Mouse (Mus musculus) stomach, embryonic 16.5 days (tissue): ENCODE measurements around the gene Aftph. TPM values are rescaled to one million over a fixed set of nuclear protein-coding genes. Genes with fewer than 3 reads are reported as not detected.

Experiments
- ATAC-seq: fragments of 200-750 bp; cut with Nextera tagmentation; 2 replicates; pipeline ENCODE4 v1.8.0; 2017; ENCODE audit warnings: moderate number of reproducible peaks, moderate TSS enrichment; ENCODE audit not compliant: insufficient read depth, low FRiP score
- H3K27ac ChIP-seq: fragments of 300-500 bp; sonication (generic); 2 replicates; pipeline ENCODE4 v1.5.1; 2014; ENCODE audit warnings: low read length
- H3K27me3 ChIP-seq: fragments of 300-500 bp; sonication (generic); 2 replicates; pipeline ENCODE4 v1.6.1; 2014; ENCODE audit warnings: low read length, control low read depth, mixed read lengths; ENCODE audit not compliant: control insufficient read depth, insufficient read depth
- H3K36me3 ChIP-seq: fragments of 300-500 bp; sonication (generic); 2 replicates; pipeline ENCODE4 v1.6.1; 2014; ENCODE audit warnings: low read length; ENCODE audit not compliant: control insufficient read depth, insufficient read depth
- H3K4me1 ChIP-seq: fragments of 300-500 bp; sonication (generic); 2 replicates; pipeline ENCODE4 v1.6.1; 2014; ENCODE audit warnings: low read length, control low read depth, mixed read lengths; ENCODE audit not compliant: control insufficient read depth, insufficient read depth
- H3K4me2 ChIP-seq: fragments of 300-500 bp; sonication (generic); 2 replicates; pipeline ENCODE4 v1.6.1; 2014; ENCODE audit warnings: low read depth, low read length, mixed read lengths
- H3K4me3 ChIP-seq: fragments of 300-500 bp; sonication (generic); replicated peaks from 2 replicates; pipeline ENCODE4 v1.5.1; 2014; ENCODE audit warnings: mild to moderate bottlenecking, low read length
- H3K9ac ChIP-seq: fragments of 300-500 bp; sonication (generic); 2 replicates; pipeline ENCODE4 v1.6.1; 2014; ENCODE audit warnings: low read length
- H3K9me3 ChIP-seq: fragments of 300-500 bp; sonication (generic); replicated peaks from 2 replicates; pipeline ENCODE4 v1.6.1; 2016; ENCODE audit warnings: low read length, control low read depth; ENCODE audit not compliant: control insufficient read depth
- WGBS: fragments of 180-500 bp; shearing (Covaris S2); extraction: QIAGEN DNeasy Blood & Tissue Kit; methylation state at CpG from one replicate; pipeline ENCODE4 v1.1.7; 2014; 5-methylcytosine and 5-hydroxymethylcytosine counted together
- polyA plus RNA-seq: library from polyadenylated mRNA; unstranded; fragments of >200 nt; fragmentation: Nextera tagmentation; extraction: Ambion mirVana; gene quantifications from 2 replicates; pipeline ENCODE4 v1.2.1, GENCODE M21; 2015

Gene Aftph
- polyA plus RNA-seq, 1 experiment from 2014 or later = 24.2 TPM

DNA sequence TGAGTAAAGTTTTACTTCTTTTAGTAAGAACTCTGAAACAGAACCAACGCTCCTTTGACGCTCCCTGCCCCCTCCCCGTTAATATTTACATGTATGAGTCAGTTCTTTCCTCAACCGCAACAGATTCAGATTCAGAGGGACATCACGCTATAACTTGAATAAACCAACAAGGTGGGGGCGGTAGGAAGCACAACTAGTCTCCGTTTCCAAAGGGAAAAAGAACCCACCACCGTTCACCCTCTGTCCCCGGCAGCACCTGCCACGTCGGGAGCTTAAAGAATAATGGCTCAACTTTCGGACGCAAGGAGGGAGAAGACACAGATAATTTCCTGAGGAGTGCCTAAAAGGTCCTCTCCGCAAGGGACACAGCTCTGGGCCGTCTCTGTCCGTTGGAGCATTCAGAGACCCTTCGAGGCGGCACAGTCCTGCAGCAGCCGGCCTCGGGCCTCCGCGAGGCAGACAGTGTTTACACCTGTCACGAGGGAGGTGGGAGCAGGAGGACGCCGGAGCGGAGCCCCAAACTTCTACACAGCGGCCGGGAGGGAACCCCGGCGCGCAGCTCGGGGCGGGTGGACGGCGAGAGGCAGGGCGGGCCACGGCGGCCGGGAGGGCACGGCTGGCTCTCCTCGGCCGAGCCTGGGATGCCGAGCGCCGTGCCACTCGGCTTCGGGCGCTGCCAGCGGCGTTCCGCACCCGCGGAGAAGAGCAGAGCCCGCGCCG, 748 bp downstream of the Aftph start:
- Histone ChIP-seq H3K4me1 (no peaks in the 10 kb centered on the region), H3K9ac (peak overlapping the region; percentile 84), H3K9me3 (no peaks in the 10 kb centered on the region), H3K27me3 (no peaks in the 10 kb centered on the region), H3K4me3 (peak overlapping the region; percentile 88), H3K27ac (peak overlapping the region; percentile 97), H3K36me3 (no peaks in the 10 kb centered on the region), H3K4me2 (peak overlapping the region; percentile 66)
- WGBS = 1% methylated on average over 56 of the region's 56 CpGs
- peak; percentile 35; the same call in 1 of the 2 replicates for ATAC-seq

DNA sequence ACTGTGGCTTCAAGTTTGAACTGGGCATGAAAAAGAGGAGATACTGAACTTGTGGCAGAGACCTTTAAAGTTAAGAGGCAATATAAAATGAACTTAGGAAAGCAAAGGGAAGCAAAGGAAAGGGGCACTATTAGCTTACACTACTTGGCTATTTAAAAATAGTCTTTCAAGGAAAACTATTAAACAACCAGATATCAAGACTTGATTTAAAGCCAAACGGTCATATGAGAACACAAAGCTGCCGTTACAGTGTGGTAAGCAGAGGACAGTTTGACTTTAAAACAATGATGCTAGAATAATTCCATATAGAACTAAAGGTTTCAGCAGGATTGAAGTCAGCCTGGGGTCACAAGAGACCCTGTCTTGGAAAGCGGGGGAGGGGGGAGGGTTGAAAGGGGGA, 7.3 kb downstream of the Aftph start:
- no peak overlapping the region for H3K4me3 ChIP-seq
- no peak overlapping the region for H3K9ac ChIP-seq
- no peak for ATAC-seq
- H3K4me1 ChIP-seq = peaks cover 5% of the 10 kb centered on the region; the same call in 1 of the 2 replicates
- no peak overlapping the region for H3K4me2 ChIP-seq
- H3K27ac ChIP-seq = no peak overlapping the region
- no peaks in the 10 kb centered on the region for H3K36me3 ChIP-seq
- H3K9me3 ChIP-seq = no peaks in the 10 kb centered on the region
- H3K27me3 ChIP-seq = no peaks in the 10 kb centered on the region
- WGBS = 37% methylated on average over 3 of the region's 3 CpGs

DNA sequence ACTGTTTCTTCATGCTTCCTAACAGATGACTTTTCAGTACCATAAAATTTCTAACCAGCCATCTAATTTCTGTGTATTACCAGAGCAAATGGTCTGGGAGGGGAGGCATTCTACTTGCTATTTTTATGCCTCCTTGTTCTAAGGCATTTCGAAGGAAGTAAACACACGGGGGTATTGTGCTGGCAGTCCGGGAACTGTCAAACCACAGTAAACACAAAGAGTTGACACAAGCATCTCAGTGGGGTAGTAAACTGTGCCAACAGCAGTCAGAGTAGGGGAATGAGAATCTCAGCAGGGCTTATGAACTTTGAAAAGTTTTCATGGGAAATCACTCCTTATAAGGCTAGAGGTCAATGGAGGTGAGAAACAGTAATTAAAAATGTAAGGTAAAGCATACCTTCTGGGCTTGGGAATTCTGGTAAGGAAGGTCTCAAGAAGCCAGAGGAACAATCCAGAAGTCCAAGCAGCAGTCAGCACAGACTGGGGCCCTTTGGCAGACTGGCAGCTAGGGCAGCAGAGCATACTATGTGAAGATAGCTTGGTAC, 7.8 kb downstream of the Aftph start:
- Histone ChIP-seq H3K27me3 (no peaks in the 10 kb centered on the region), H3K9me3 (no peaks in the 10 kb centered on the region), H3K4me3 (no peak overlapping the region), H3K36me3 (no peaks in the 10 kb centered on the region), H3K27ac (no peak overlapping the region), H3K4me1 (peaks cover 5% of the 10 kb centered on the region; the same call in 1 of the 2 replicates), H3K4me2 (no peak overlapping the region), H3K9ac (no peak overlapping the region)
- 33% methylated on average over 3 of the region's 3 CpGs for WGBS
- ATAC-seq = no peak

DNA sequence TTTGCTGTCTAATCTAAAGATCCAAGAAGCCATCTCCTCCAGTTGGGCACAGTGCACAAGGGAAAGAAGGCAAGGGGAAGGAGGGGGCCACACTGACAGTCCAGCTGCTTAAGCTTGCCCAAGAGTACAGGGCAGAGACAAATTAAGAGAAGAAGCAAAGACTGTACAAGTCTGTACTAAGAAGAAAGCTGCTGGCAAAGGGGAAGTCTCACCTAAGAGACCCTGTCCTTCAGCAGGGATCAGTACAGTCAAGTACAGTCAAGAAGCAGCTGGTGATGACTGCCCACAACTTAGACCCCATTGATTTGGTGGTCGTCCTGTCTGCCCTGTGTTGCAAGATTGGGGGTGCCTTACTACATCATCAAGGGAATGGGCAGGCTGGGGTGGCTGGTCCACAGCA, 12.0 kb downstream of the Aftph start:
- Histone ChIP-seq H3K9me3 (no peaks in the 10 kb centered on the region), H3K27ac (no peak overlapping the region), H3K4me2 (no peak overlapping the region), H3K27me3 (no peaks in the 10 kb centered on the region), H3K9ac (no peak overlapping the region), H3K4me3 (no peak overlapping the region), H3K36me3 (peaks cover 3% of the 10 kb centered on the region; the same call in 1 of the 2 replicates), H3K4me1 (peaks cover 2% of the 10 kb centered on the region; the same call in 1 of the 2 replicates)
- ATAC-seq = no peak
- WGBS = 79% methylated on average over 1 of the region's 1 CpGs

DNA sequence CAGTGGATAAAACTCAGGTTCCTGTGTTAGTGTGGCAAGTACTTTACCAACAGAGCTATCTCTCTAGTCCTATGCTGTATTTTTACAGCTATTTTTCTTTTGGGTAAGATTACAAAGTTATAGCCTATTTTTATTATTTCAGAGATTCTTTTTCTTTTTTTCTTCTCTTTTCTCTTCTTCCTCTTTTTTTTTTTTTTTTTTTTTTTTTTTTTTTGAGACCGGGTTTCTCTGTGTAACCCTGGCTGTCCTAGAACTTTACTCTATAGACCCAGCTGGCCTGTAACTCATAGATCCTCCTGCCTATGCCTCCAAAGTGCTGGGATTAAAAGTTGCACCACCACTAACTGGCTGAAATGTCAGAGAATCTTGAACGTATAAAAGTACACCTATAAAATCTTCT, 13.3 kb downstream of the Aftph start:
- H3K9ac ChIP-seq = no peak overlapping the region
- no peak overlapping the region for H3K4me3 ChIP-seq
- H3K27ac ChIP-seq = no peak overlapping the region
- H3K9me3 ChIP-seq = no peaks in the 10 kb centered on the region
- H3K36me3 ChIP-seq = peaks cover 3% of the 10 kb centered on the region; the same call in 1 of the 2 replicates
- WGBS = 79% methylated on average over 2 of the region's 2 CpGs
- ATAC-seq = no peak
- no peaks in the 10 kb centered on the region for H3K4me1 ChIP-seq
- H3K27me3 ChIP-seq = no peaks in the 10 kb centered on the region
- H3K4me2 ChIP-seq = no peak overlapping the region

DNA sequence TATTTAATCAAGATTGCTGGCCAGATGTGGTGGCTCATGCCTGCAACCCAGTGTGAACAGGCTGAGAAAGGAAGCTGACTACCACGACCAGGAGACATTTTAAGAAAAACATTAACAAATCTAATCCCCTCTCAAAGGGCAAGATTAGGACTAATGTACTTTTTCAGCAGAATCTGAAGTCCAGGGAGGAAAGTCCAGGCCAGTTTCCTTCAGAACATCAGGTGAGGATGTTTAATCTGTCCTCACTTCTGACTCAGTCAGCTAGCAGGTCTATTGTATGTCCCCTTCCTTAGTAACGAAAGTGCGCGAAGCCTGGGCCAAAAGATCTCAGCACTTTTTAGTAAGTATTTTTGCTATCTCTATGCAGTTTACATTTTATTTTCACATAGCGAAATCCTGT, 17.8 kb downstream of the Aftph start:
- 66% methylated on average over 5 of the region's 5 CpGs for WGBS
- Histone ChIP-seq H3K9ac (no peak overlapping the region), H3K4me2 (no peak overlapping the region)

DNA sequence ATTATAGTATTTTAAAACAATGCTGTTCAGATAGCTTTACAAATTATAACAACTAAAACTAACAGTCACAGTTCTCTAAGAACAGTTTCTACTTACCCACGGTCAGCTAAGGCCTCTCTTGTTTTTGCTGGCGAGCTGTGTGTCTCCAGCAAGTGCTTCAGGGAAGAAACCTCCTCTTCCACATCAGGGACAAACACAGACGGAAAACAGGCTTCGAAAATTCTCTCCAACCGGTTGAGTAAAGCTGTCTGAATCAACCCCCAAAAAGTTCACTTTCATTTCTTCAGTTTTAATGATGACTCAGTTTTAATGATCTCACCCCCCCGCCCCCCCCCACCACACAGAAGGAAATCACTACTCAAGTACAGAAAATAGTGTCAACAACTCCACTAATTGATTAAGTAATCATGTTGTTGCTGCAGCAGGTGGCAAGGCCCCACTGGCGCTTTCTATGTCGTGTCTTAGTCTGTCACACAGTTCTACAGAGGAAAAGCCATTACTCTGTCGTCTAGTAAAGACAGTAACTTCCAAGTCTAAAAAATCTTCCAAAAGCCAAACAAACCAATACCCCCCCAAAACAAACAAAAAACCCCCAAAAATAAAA, 29.2 kb downstream of the Aftph start:
- Histone ChIP-seq H3K27me3 (no peaks in the 10 kb centered on the region), H3K36me3 (no peaks in the 10 kb centered on the region), H3K9me3 (no peaks in the 10 kb centered on the region), H3K9ac (no peak overlapping the region), H3K27ac (no peak overlapping the region), H3K4me2 (no peak overlapping the region), H3K4me1 (no peaks in the 10 kb centered on the region), H3K4me3 (no peak overlapping the region)
- no peak for ATAC-seq
- WGBS = 67% methylated on average over 9 of the region's 9 CpGs

More for the DNA sequence above, 17.8 kb downstream of the Aftph start:
- H3K36me3 ChIP-seq = peaks cover 7% of the 10 kb centered on the region; the same call in 1 of the 2 replicates
- H3K4me1 ChIP-seq = no peaks in the 10 kb centered on the region
- no peaks in the 10 kb centered on the region for H3K27me3 ChIP-seq
- H3K9me3 ChIP-seq = no peaks in the 10 kb centered on the region
- H3K4me3 ChIP-seq = no peak overlapping the region
- no peak overlapping the region for H3K27ac ChIP-seq
- no peak for ATAC-seq

DNA sequence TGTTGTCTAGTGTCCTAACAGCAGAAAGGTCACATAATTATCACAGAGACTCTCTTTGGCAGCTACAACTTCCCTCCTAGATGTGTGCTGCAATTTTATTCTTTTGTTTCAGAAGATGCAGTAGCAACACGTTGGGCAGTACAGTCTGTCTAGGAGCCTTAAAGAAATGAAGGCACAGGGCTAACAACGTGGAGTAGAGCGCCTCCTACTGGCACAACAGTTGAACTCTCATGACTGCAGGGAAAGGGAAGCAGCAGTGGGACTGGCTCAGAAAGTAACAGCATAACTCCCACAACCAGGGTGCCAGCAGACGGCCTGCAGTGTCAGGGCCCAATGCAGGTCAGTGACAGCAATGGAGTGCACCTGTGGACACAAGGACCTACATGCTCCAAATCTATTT, 50.4 kb downstream of the Aftph start:
- no peak overlapping the region for H3K27ac ChIP-seq
- no peaks in the 10 kb centered on the region for H3K4me1 ChIP-seq
- WGBS = 7% methylated on average over 4 of the region's 4 CpGs
- H3K4me2 ChIP-seq = no peak overlapping the region
- no peaks in the 10 kb centered on the region for H3K9me3 ChIP-seq
- H3K36me3 ChIP-seq = no peaks in the 10 kb centered on the region
- peak; percentile 69; the same call in 1 of the 2 replicates for ATAC-seq
- H3K27me3 ChIP-seq = no peaks in the 10 kb centered on the region
- H3K9ac ChIP-seq = no peak overlapping the region
- no peak overlapping the region for H3K4me3 ChIP-seq

DNA sequence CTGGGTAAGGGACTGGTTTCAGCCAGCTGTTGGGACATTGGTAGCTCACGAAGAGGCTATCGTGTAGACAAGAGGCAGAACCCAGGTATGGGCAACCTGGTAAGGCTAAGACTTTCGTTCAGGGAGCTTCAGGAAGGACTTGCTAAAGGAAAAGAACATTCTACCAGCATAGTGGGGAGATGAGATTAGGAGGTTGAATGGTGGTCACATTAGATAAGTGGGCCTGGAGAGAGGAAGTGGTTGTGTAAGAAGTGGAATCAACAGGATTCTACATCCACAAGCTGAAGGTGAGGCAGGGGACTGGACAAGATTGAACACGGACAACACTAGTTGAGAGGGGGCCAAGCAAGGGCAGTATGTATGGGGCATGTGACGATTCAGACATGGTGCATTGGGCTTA, 59.7 kb downstream of the Aftph start:
- no peak overlapping the region for H3K9ac ChIP-seq
- no peak overlapping the region for H3K4me2 ChIP-seq
- H3K27ac ChIP-seq = no peak overlapping the region
- H3K4me3 ChIP-seq = no peak overlapping the region
- no peaks in the 10 kb centered on the region for H3K4me1 ChIP-seq
- no peak for ATAC-seq
- H3K36me3 ChIP-seq = no peaks in the 10 kb centered on the region; the same call in 1 of the 2 replicates
- H3K27me3 ChIP-seq = no peaks in the 10 kb centered on the region
- WGBS = 83% methylated on average over 5 of the region's 5 CpGs
- no peaks in the 10 kb centered on the region for H3K9me3 ChIP-seq
